Mouse (Mus musculus): ENCODE results near the gene Hrct1.

- TF ChIP-seq CTCF (IDR thresholded peaks at IDR 0.05) = no peak
- TF ChIP-seq EP300 (IDR thresholded peaks at IDR 0.05) = peak; percentile 72; the same call in 1 of the 2 replicates
Observed at GRCm38 (mm10) chr4:43729794-43730550, 3.0 kb downstream of the Hrct1 start, which contains the start of gene Spaar.
